Comparison of ENCODE assay signal across 16 mouse cellular contexts in genomic region chr10:69928358-69928757, GRCm38 (mm10).
DNase-seq lines count a peak whose midpoint lies in the region; ATAC-seq and TF ChIP-seq lines count a peak whose summit lies in the region.
"Had no signal": no experiment of that assay in that cellular context is flagged by ENCODE, and none has a peak within 500 bp of the region (broad histone marks: within the 10 kb centered on the region; RNA-seq: fewer than 3 reads in every experiment).

No protein-coding gene starts in this region.

- H3K4me1 ChIP-seq in liver, adult 2 months (ENCODE audit: control insufficient read depth, insufficient read depth, low read length) = peaks cover 20% of the 10 kb centered on the region
- H3K4me1 ChIP-seq in intestine, embryonic 16.5 days (ENCODE audit: control insufficient read depth, insufficient read depth, low read length) = peaks cover 15% of the 10 kb centered on the region; the same call in 1 of the 2 replicates
- H3K4me1 ChIP-seq in stomach, embryonic 14.5 days (ENCODE audit: control insufficient read depth, insufficient read depth, low read length) = peaks cover 19% of the 10 kb centered on the region

- TF ChIP-seq CTCF in liver, adult 2 months (IDR thresholded peaks at IDR 0.05; ENCODE audit: low read depth, low read length) = no peak

- peak overlapping the region; percentile 33; the same call in 1 of the 2 replicates for H3K9ac ChIP-seq in liver, adult 2 months (ENCODE audit: low read depth, low read length)
- 0 out of 2 replicates have a peak overlapping the region, but pooled peaks have one; percentile 9 for H3K9ac ChIP-seq in intestine, embryonic 16.5 days (ENCODE audit: low read depth, low read length)
- no peak overlapping the region for H3K9ac ChIP-seq in stomach, embryonic 14.5 days (replicated peaks; ENCODE audit: low read depth, low read length)
- H3K9ac ChIP-seq: embryonic facial prominence, embryonic 12.5 days; midbrain, embryonic 13.5 days had no signal

- H3K27ac ChIP-seq in liver, adult 2 months (replicated peaks; ENCODE audit: insufficient read depth, low read depth, low read length) = peak overlapping the region; percentile 62
- peak overlapping the region; percentile 80 for H3K27ac ChIP-seq in intestine, embryonic 16.5 days (ENCODE audit: low read length)
- H3K27ac ChIP-seq in stomach, embryonic 14.5 days (ENCODE audit: low read length) = peak overlapping the region; percentile 66; the same call in 1 of the 2 replicates
- H3K27ac ChIP-seq: embryonic facial prominence, embryonic 12.5 days; heart, adult 2 months; midbrain, embryonic 13.5 days had no signal

- H3K4me3 ChIP-seq in liver, adult 2 months (ENCODE audit: insufficient read depth, low read depth, low read length) = no peak overlapping the region
- H3K4me3 ChIP-seq in intestine, embryonic 16.5 days (ENCODE audit: low read length) = 0 out of 2 replicates have a peak overlapping the region, but pooled peaks have one; percentile 10
- H3K4me3 ChIP-seq in stomach, embryonic 14.5 days (ENCODE audit: low read depth, low read length) = no peak overlapping the region
- H3K4me3 ChIP-seq: embryonic facial prominence, embryonic 12.5 days; heart, adult 2 months; midbrain, embryonic 13.5 days had no signal

- H3K36me3 ChIP-seq in liver, adult 2 months (ENCODE audit: control insufficient read depth, insufficient read depth, low read length) = no peaks in the 10 kb centered on the region
- no peaks in the 10 kb centered on the region for H3K36me3 ChIP-seq in intestine, embryonic 16.5 days (ENCODE audit: control insufficient read depth, insufficient read depth, low read length)
- H3K36me3 ChIP-seq in stomach, embryonic 14.5 days (ENCODE audit: control insufficient read depth, insufficient read depth, low read length) = 0 out of 2 replicates have a peak, but pooled peaks cover 3% of the 10 kb centered on the region
- H3K36me3 ChIP-seq: embryonic facial prominence, embryonic 12.5 days had no signal

- no peaks in the 10 kb centered on the region for H3K27me3 ChIP-seq in liver, adult 2 months (ENCODE audit: control insufficient read depth, insufficient read depth, low read length)
- H3K27me3 ChIP-seq in intestine, embryonic 16.5 days (replicated peaks; ENCODE audit: control insufficient read depth, insufficient read depth, low read length) = no peaks in the 10 kb centered on the region
- H3K27me3 ChIP-seq in stomach, embryonic 14.5 days (ENCODE audit: control insufficient read depth, insufficient read depth, low read length) = no peaks in the 10 kb centered on the region
- H3K27me3 ChIP-seq: embryonic facial prominence, embryonic 12.5 days; midbrain, embryonic 13.5 days had no signal

- H3K4me2 ChIP-seq in intestine, embryonic 16.5 days (ENCODE audit: low read depth, low read length) = peak overlapping the region; percentile 68
- peak overlapping the region; percentile 50; the same call in 1 of the 2 replicates for H3K4me2 ChIP-seq in stomach, embryonic 14.5 days (replicated peaks; ENCODE audit: low read depth, low read length)
- H3K4me2 ChIP-seq: embryonic facial prominence, embryonic 12.5 days; midbrain, embryonic 13.5 days had no signal

- H3K9me3 ChIP-seq in intestine, embryonic 16.5 days (ENCODE audit: control insufficient read depth, low read length) = no peaks in the 10 kb centered on the region
- H3K9me3 ChIP-seq in stomach, embryonic 14.5 days (ENCODE audit: control insufficient read depth, low read depth, low read length) = no peaks in the 10 kb centered on the region
- H3K9me3 ChIP-seq: embryonic facial prominence, embryonic 12.5 days; midbrain, embryonic 13.5 days had no signal

- H3K79me2 ChIP-seq in liver, adult 2 months (ENCODE audit: control insufficient read depth, insufficient read depth, low read length) = no peaks in the 10 kb centered on the region

- peak; percentile 22; the same call in 1 of the 2 replicates for ATAC-seq in intestine, embryonic 16.5 days
- peak; percentile 14; the same call in 1 of the 2 replicates for ATAC-seq in stomach, embryonic 14.5 days (ENCODE audit: insufficient number of reproducible peaks, insufficient read depth, low FRiP score, low read depth)
- no peak for ATAC-seq in erythroblast, adult 5-6 weeks (replicated peaks; ENCODE audit: low FRiP score, poor library complexity, severe bottlenecking)
- ATAC-seq: CD4-positive, CD25-positive, alpha-beta regulatory T cell, adult 4 months; forebrain, embryonic 16.5 days; midbrain, embryonic 13.5 days had no signal

- TF ChIP-seq POLR2A in liver, adult 2 months (IDR thresholded peaks at IDR 0.05; ENCODE audit: extremely low read depth, insufficient read depth, low read length) = no peak

- peak; percentile 95 for DNase-seq in liver, adult 2 months (ENCODE audit: extremely low read depth, low read depth, low spot score)
- no peak for DNase-seq in liver
- DNase-seq in kidney, postnatal 10 days = peak; percentile 27
- no peak for DNase-seq in c-Kit-positive CD71-positive TER-119-positive erythroid progenitor cells, embryonic 14.5 days (ENCODE audit: low spot score)
- DNase-seq: adrenal gland, postnatal 10 days; cerebellum, adult 11 months; heart, adult 2 months; right cerebral cortex, postnatal 4 days; thymus, adult 18-20 months had no signal

- WGBS in liver, adult 2 months = 18% methylated on average over 7 of the region's 7 CpGs
- 40% methylated on average over 7 of the region's 7 CpGs for WGBS in intestine, embryonic 16.5 days
- 56% methylated on average over 7 of the region's 7 CpGs for WGBS in stomach, embryonic 14.5 days

Comparison
In these comparisons a context has a peak if more than half of its experiments do, and no peak if none do; other contexts are left out.
1. DNase-seq: peak in liver, adult 2 months (single experiment) and kidney, postnatal 10 days (single experiment); none in liver (single experiment) and c-Kit-positive CD71-positive TER-119-positive erythroid progenitor cells, embryonic 14.5 days (single experiment).
2. Peak in every context shown above with its lines, with median percentiles within 50 percentile points of each other: H3K27ac ChIP-seq.